Mouse (Mus musculus): Measurements from ENCODE around the gene Miga2.

Gene Miga2

DNA sequence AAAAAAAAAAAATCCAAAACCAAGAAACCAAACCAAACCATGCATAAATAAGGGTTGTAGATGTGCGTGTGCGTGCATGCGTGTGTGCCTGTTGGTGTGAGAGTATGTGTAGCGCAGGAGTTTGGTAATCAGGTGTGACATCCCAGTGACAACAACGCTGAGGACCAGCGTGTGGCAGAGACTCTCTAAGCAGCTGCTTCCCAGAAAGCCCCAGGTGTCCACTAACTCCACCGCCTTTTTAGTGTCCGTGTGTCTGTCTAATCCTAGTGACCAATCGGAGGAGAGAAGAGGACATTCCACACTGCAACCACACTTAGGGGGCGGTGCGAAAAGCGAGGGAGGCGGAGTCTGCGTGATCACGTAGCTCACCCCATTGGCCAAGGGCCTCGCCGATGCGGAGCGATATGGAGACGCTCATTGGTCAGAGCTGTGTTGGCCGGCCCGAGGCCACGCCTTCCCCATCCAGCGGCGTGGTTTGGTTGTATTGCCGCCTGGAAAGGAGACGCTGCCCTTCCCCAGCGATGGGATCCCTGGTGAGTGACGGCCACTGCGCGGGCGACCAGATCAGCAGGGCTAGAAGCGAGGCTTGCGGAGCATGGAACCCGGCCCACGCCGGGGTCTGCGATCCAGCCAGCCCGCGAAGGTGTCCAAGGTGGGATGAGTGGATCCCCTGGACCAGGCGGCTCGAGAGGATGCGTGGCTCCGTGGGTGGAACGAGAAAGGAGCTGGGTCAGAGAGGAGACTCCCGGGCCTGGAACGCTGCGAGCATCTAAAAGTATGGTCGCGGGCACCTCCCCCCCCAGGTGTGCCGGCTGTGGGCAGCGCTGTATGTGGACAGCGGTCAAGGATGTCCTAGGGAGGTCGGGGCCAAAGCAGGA, at the start of gene Miga2:
Gene Miga2 (plus strand): TSS at position 461 of the 878 bp plus-strand sequence.
- DNase-seq (ENCODE audit: low spot score in 2 of 2), result peak; percentile 96 to 98

DNA sequence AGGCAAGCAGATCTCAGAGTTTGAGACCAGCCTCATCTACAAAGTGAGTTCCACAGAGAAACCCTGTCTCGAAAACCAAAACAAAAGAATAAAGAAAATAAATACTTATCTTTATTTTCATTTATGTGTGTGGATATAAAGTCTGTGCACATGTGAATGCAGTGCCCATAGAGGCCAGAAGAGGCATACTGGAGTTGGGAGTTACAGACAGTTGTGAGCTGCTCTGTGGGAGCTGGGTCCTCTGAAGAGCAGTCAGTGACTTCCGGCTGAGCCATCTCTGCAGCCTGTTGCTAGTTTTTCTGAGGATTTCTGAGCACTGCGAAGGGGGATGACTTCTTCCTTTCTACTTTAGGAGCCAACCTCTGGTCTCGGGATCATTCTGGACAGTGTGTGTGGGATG, 47.9 kb upstream of the Miga2 start:
- no peak for DNase-seq (ENCODE audit: low spot score in 2 of 2)

DNA sequence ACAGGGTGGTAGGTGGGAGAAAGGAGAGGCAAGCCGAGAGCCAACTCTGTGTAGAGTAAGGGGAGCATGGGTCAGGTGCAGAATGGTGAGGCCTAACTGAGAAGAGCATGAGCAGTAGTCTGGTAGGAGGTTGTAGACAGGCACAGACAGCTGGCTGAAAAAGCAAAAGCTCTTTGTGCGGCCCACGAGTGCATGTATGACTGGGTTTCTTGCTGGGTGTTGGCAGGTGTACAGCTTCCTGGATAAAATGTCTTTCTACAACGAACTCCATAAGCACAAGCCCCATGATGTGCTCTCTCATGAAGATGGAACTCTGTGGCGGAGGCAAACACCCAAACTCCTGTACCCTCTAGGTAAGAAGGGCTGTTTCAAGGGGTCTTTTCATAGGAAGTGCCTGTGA, 47.1 kb upstream of the Miga2 start:
- DNase-seq (ENCODE audit: low spot score in 2 of 2), result no peak

DNA sequence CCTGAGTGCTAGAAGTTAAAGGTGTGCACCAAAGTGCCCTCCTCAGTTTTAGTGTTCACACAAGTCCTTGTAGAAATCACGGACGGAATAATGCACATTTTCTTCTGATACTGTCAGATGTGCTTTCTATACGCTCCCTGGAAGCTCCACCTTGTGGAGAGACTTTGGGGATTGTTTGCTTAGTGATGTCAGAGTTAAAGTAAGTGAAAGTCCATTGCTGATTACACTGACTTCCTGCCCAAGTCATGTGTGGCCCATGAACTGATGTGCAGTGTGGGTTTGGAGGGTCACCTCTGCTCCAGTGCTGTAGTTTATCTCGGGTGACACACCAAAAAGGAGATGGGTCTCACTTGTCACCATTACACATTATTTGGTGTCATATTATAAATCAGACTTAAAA, 44.8 kb upstream of the Miga2 start:
- no peak for DNase-seq (ENCODE audit: low spot score in 2 of 2)

DNA sequence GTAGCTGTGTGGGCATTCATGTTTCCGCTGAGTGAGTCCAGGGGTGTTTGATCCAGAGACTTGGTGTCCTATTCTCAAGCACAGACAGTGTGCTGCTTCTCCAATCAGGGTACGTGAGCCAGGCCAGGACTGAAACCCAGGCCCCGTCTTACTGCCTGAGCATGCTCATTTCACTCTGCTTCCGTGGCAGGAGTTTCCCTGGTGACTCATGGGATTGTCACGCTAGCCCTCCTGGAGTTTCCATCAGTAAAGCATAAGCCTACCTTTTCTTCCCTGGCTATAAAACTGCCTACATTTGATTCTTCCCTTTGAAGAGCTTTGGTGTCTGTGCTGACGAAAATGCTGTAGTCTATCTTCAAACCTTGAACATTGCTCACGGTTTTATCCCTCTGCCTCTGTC, 40.9 kb upstream of the Miga2 start:
- DNase-seq (ENCODE audit: low spot score in 2 of 2), result no peak

DNA sequence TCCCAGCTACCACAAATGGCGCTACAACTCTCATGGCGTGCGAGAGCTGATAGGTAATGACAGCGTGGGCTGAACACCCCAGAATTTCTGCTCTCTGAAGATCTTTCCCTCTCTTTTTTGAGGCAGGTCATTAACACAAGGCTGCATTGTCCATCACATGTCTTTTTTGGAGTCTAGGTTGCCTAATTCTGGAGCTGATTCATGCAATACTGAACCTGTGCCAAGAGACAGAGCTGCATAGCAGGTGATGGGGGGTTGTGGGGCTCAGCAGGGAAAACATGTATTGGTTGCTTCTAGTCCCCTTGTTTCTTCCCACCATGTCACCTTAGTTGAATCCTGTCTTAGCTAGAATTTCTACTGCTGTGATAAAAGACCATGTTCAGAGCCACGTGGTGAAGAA, 38.7 kb upstream of the Miga2 start:
- no peak for DNase-seq (ENCODE audit: low spot score in 2 of 2)

DNA sequence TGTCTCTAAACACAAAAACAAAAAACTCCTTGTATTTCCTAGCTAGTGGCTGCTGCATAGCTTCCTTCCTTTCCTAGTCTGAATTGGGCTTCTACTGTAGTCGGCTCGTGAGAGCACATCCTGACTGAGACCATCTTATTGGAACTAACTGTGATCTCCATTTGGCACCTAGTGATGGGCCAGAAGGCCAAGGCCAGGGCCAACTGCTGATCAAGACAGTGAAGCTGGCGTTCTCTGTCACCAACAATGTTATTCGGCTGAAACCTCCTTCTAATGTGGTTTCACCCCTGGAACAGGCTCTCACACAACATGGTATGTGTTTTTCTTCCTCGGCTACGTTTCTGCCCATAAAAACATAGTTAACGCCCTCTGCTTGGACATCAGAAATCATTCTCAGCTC, 36.8 kb upstream of the Miga2 start:
- DNase-seq (ENCODE audit: low spot score in 2 of 2), result no peak

DNA sequence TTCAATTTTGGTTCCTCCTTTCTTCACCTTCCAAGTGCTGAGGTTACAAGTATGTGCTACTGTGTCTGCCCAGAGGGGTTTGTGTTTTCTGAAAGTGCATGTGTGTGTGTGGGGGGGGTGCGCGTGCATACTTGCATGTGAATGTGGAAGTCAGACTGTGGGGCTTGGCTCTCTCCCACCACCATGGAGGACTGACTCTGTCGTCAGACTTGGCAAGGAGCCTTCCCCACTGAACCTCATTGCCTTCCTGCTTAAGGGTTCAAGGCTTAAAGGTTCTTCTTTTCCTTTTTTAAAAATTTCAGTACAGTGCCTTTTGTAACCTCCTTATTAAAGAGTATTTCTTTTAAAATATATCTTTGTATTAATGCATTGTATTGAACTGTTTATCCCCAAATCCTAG, 35.2 kb upstream of the Miga2 start:
- DNase-seq (ENCODE audit: low spot score in 2 of 2), result no peak

DNA sequence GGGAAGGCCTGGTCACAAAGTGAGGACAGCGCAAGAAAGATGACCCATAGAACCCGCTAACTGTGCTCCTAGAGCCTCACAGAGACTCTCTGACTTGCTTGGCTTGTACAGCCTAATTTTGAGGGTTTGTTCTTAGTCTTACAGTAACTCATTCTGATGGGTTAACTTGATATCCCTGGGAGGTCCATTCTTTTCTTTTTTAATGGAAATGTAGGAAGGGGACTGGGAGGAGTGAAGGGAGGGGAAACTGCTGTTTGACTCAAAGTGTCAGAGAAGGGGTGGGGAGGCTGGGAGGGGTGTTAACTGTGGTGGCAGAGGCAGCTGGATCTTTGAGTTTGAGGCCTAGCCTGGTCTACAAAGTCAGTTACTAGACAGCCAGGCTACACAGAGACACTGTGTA, 28.7 kb upstream of the Miga2 start:
- DNase-seq (ENCODE audit: low spot score in 2 of 2), result no peak

DNA sequence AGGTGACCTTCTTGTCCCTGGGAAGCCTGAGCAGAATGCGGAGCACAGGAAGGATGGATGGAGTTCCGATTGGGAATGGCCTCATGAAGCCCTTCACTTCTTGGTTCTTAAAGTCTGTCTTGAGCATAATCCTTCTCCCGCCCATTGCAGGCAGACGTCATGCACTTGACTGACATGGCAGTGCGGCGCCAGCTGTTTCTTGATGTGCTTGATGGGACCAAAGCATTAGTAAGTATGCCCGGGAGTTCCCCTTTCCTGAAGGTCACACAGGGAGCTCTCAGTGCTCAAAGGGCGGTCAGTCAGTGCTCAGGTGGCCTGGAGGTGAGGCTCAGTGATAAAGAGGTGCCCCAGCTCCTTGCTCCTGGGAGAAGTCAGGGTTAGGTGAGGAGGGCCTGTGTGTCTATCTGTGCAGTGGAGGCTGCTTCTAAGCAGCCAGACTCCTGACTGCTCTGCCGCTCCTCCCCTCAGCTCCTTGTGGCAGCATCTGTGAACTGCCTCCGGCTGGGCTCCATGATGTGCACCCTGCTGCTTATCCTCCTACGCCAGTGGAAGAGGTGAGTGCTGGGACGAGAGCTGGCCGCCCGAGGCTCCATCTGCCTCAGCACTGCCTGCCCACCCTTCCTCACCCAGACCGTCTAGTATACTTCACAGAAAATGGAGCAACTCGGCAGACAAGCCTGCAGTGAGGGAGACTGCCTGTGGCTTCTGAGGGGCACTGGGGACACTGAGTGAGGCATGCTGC, 27.7 kb upstream of the Miga2 start:
- DNase-seq (ENCODE audit: low spot score in 2 of 2), result no peak

DNA sequence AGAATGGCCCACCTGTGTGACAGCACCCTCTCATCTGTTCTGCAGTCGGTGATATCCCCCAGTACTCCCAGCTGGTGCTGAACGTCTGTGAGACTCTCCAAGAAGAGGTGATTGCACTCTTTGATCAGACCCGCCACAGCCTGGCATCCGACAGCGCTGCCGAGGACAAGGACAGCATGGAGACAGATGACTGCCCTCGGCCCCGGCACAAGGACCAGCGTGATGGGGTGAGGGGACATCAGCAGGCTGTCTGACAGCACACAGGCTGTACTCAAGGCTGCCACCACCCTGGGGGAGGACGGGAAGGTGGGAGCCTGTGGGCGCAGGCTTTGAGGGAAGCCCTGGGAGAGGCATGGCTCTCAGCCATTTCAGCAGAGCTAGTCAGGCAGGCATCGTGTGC, 26.9 kb upstream of the Miga2 start:
- no peak for DNase-seq (ENCODE audit: low spot score in 2 of 2)

DNA sequence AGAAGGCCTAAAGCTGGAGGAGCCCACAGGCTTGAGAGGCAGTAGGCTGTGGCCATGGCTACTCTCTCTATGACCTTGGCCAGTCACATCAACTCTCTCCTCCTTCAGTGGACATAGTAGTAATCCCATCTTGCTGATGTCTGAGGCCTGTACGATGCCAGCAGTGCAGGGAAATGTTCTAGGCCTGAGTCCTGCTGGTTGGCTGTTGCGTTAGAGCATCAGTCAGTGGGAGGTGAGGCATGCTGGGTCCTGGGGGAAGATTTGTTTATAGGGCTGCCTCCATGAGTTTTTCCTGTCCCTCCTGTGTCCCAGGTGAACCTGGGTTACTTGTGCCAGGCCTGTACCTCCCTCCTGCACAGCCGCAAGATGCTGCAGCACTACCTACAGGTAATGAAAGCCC, 22.0 kb upstream of the Miga2 start:
- no peak for DNase-seq (ENCODE audit: low spot score in 2 of 2)

DNA sequence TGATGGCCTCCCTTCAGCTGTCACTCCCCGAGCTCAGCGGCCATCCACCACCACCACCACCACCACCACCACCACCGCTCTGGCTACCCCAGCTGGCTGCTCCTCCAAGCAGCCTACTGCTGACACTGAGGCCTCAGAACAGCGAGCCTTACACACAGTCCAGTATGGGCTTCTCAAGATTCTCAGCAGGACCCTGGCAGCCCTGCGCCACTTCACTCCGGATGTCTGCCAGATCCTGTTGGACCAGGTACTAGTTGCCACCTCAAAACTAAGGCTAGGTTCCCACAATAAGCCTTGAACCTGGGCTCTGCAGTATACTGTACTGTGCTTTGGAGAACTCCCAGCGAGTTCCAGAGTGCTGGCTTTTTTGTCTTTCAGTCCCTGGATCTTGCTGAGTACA, 21.5 kb upstream of the Miga2 start:
- no peak for DNase-seq (ENCODE audit: low spot score in 2 of 2)

DNA sequence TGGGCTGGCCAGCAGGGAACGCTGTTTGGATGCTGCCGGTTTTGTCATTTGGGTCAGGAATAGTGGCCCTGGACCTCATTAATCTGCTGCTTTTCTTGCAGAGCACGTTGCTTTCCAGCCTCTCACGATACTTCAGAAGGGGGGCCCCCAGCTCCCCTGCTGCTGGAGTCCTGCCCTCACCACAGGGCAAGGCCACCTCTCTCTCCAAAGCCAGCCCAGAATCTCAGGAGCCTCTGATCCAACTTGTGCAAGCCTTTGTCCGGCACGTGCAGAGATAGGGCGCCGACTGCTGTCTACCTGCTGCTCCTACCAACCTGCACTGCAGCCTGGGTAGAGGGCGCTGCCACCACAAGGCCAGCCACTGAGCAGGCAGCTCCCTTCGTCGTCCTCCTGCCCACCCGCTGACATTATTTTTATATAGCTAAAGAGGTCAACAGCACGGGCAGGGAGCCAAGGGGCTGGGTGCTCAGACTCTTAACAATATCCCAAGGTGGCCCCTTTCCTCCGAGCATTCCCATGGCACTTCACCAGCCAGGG, 20.4 kb upstream of the Miga2 start:
- DNase-seq (ENCODE audit: low spot score in 2 of 2), result no peak

DNA sequence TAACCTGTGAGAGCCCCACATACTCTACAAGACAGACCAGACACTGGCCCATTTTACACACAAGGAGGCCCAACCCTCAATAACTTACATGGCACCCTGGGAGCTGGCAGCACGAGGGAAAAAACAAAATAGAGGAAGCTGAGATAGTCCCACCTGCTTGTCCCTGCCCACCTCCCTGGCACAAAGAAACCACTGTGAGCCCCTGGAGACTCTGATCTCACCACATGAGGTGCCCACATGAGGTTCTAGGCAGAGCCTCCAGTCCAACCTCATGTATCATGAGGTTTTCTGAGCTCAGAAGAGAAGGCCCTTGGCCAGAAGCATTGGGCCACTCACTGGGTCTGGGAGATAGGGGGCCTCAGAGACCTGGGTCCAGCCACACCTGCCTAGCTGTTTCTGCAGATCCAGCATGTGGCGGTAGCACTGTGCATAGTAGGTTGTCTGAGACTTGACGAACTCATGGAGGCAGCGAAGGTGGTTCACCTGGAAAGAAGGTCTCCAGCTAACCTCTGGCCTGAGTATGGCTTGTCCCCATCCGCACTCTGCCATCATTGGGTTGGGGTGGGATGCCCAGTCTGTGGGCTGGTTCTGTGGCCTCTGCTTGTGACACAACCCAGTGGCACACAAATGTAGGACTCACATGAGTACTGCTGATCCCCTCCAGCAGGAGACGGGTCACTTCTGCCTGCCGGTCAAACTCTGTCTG, 17.9 kb upstream of the Miga2 start:
- DNase-seq (ENCODE audit: low spot score in 2 of 2), result peak in 1 of 2 experiments; percentile 37

DNA sequence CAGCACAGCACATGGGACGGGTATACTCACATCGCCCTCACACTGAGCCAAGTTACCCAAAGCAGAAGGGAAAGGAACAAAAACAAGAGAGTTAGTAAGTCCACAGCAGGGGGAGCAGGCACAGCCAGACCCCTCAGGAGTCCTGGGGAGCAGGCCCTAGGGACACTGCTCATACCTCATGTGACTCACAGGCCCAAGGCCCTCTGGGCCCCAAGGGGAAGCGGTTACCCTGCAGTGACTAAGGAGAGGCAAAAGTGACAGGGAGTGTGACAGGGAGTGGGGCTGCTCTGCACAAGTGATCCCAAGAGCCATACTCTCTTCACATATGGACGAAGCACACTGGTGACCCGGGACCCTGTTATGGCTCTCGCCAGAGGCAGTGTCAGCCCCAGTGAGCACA, 14.8 kb upstream of the Miga2 start:
- no peak for DNase-seq (ENCODE audit: low spot score in 2 of 2)

DNA sequence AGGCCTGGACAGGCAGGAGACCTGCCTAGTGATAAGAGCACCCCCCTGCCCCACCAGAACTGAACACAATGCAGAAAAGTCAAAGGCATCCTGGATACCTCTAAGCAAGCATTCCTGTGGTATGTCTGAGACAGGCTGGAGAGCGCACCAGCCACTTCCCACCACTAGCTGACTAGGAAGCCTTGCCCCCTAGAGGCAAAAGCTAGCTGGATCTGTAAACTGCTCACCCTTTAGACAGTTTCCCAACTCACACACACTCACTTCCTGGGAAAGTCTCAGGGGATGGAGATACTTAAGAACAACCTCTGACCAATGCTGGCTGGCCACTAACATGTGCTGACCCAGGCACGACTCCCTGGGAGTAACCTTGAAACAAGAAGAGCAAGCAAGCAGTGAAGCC, 12.9 kb upstream of the Miga2 start:
- DNase-seq (ENCODE audit: low spot score in 2 of 2), result no peak

DNA sequence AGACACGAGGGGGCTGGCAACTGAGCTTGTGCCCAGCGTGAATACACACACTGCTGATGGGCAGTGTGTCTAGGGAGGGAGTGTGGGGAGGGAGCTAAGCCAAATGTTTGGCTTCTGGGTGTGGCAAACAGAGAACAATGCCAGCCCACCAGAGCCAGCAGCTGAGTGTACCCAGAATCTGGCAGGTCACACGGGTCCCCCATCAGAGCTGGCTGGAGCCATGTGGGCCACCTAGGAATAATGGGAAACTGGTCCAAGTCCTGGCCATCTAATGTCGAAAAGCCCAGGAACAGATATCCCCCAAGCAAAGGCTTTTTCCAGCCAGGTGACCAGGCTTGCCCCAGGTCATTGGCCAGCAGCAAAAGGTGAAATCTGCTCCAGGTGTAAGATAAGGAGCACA, 8.2 kb upstream of the Miga2 start:
- no peak for DNase-seq (ENCODE audit: low spot score in 2 of 2)

DNA sequence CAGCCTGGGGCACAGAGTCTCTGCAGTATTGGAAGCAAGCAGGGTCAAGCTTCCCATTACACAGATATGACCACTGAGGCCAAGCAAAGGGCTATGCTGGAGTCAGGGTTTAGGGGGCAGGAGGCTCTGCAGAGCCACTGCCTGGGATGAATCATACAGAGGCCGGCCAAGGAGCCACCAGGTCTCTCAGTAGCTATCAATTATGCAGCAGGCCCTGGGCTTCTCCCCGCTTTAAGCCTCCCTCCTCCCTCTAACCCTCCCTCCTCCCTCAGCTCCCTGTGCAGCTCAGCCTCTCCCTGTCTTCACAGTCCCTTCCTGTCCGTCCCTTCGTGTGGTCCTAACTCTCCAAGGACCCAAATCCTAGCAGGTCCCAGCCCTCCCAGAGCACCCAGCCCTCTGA, 7.8 kb upstream of the Miga2 start:
- no peak for DNase-seq (ENCODE audit: low spot score in 2 of 2)

DNA sequence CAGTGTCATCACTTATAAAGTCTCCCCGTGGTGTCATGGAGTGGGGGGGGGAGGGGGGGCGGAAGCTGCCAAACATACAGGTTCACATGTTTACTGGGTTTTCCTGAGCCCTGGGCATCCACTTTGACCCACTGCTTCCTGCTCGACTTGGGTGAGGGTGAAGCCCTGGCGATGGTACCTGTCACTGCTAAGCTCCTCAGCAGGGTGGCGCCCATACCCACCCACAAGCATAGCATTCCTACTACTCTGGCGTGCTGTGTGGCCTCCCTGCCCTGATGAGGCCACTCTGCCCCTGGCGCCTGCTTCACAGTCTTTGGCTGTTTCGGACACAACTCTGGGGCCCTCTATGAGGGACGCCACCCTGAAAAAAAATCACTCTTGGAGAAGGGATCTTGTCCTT, 7.1 kb upstream of the Miga2 start:
- DNase-seq (ENCODE audit: low spot score in 2 of 2), result no peak

DNA sequence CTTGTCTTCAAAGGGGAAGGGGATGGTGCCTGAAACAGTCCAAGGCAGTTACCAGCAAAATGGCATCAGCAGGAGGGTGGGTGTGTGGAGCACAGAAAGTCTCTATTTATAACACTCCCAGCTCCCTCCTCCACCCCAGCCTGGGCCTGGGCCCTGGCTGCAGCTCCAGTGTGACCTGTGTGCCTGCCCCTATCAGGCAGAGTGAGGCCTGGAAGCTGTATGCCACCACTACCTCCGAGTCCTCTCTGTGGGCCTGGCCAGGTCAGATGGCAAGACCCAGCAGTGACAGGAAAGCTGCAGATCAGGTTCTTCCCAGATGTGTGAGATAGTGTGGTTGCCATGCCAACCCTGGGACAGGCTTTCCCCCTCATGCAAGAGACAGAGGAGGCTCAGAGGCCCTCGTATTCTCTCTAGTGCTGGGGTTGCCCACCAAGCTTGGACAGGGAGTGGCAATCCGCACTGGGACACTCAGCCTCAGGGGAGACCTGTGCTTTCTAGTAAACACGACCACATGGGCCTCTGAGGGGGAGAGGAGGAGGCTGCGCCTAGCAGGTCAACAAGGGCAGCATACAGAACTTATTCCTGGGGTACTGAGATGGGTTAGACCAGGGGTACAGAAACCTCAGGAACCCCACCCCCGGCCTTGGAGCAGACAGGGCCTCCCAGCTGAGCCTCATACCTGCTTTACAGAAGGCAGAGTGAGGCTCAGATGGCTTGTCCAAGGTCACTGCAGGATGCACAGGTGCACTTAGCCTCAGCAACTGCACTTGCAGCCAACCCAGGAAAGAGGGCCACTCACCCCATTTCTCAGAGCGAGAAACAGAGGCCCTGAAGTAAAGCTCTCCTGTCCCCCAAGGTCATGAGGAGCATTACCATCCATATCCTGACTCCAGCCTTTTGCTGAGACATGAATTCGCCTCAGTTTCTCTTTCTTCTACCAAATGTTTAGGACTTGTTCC, 6.2 kb upstream of the Miga2 start:
- DNase-seq (ENCODE audit: low spot score in 2 of 2), result no peak
